Mouse (Mus musculus) myocyte (in vitro differentiated cells): Measurements from ENCODE around the gene Uaca. TPM values are rescaled to one million over a fixed set of nuclear protein-coding genes. Genes with fewer than 3 reads are reported as not detected.

Source experiments
- H3K27me3 ChIP-seq: one replicate; pipeline ENCODE4 v1.6.1; 2011; ENCODE audit not compliant: control insufficient read depth, insufficient read depth, insufficient read length
- H3K36me3 ChIP-seq: one replicate; pipeline ENCODE4 v1.6.1; 2011; ENCODE audit not compliant: control insufficient read depth, insufficient read depth
- H3K4me2 ChIP-seq: one replicate; pipeline ENCODE4 v1.6.1; 2011; ENCODE audit warnings: low read depth, control low read depth
- H3K4me3 ChIP-seq: one replicate; pipeline ENCODE4 v1.5.1; 2011; ENCODE audit warnings: mild to moderate bottlenecking, control low read depth, moderate library complexity
- H3K79me2 ChIP-seq: one replicate; pipeline ENCODE4 v1.6.1; 2011; ENCODE audit not compliant: control insufficient read depth, insufficient read depth
- H3ac ChIP-seq: one replicate; pipeline ENCODE4 v1.6.1; 2011; ENCODE audit not compliant: control insufficient read depth, insufficient read length
- CEBPB ChIP-seq: IDR thresholded peaks from 2 replicates; pipeline ENCODE4 v1.6.1; 2011; ENCODE audit warnings: mild to moderate bottlenecking, moderate library complexity; ENCODE audit not compliant: poor library complexity, insufficient read depth, severe bottlenecking
- E2F4 ChIP-seq: IDR thresholded peaks from one replicate; pipeline ENCODE4 v1.6.1; 2011; ENCODE audit warnings: mild to moderate bottlenecking, control low read depth, moderate library complexity; ENCODE audit not compliant: insufficient read depth
- MAX ChIP-seq: IDR thresholded peaks from one replicate; pipeline ENCODE4 v1.6.1; 2011; ENCODE audit warnings: low read depth, mild to moderate bottlenecking, control low read depth
- MYOD1 ChIP-seq, 3 experiments: IDR thresholded peaks; one replicate each; pipeline ENCODE4 v1.6.1; 2011; ENCODE audit warnings: control low read depth in 2 of 3, low read depth in 2 of 3, mild to moderate bottlenecking in 2 of 3, moderate library complexity in 1 of 3; ENCODE audit not compliant: insufficient read length in 2 of 3, control insufficient read depth in 1 of 3
- MYOG ChIP-seq, 3 experiments: IDR thresholded peaks; one replicate each; pipeline ENCODE4 v1.6.1; 2011; ENCODE audit warnings: control low read depth in 2 of 3, low read depth in 2 of 3, mild to moderate bottlenecking in 2 of 3; ENCODE audit not compliant: insufficient read length in 2 of 3, control insufficient read depth in 1 of 3, insufficient read depth in 1 of 3
- POLR2A ChIP-seq: IDR thresholded peaks from one replicate; pipeline ENCODE4 v1.6.1; 2011; ENCODE audit warnings: low read depth, mild to moderate bottlenecking, control low read depth, moderate library complexity; ENCODE audit not compliant: insufficient read length
- POLR2AphosphoS2 ChIP-seq: IDR thresholded peaks from one replicate; pipeline ENCODE4 v1.6.1; 2011; ENCODE audit warnings: low read depth, control low read depth; ENCODE audit not compliant: insufficient read length
- REST ChIP-seq: IDR thresholded peaks from one replicate; pipeline ENCODE4 v1.6.1; 2011; ENCODE audit warnings: mild to moderate bottlenecking, control low read depth, moderate library complexity; ENCODE audit not compliant: insufficient read depth, insufficient read length
- SRF ChIP-seq: IDR thresholded peaks from one replicate; pipeline ENCODE4 v1.6.1; 2011; ENCODE audit warnings: low read depth; ENCODE audit not compliant: control insufficient read depth, insufficient read length
- TCF12 ChIP-seq: IDR thresholded peaks from one replicate; pipeline ENCODE4 v1.6.1; 2011; ENCODE audit warnings: mild to moderate bottlenecking, control low read depth; ENCODE audit not compliant: poor library complexity, insufficient read depth, severe bottlenecking
- TCF3 ChIP-seq: IDR thresholded peaks from one replicate; pipeline ENCODE4 v1.6.1; 2011; ENCODE audit warnings: low read depth, control low read depth; ENCODE audit not compliant: insufficient read length
- USF1 ChIP-seq: IDR thresholded peaks from one replicate; pipeline ENCODE4 v1.6.1; 2011; ENCODE audit warnings: low read depth, mild to moderate bottlenecking, control low read depth, moderate library complexity
- polyA plus RNA-seq: library from polyadenylated mRNA; unstranded; fragments of >200 nt; fragmentation: generic; extraction: Trizol; gene quantifications from one replicate; pipeline ENCODE4 v1.2.1, GENCODE M21; 2012; ENCODE audit warnings: missing spikeins

Uaca gene
- polyA plus RNA-seq, 1 experiment, result 7.4 TPM

- Histone ChIP-seq H3ac (no peak overlapping the region), H3K79me2 (no peaks in the 10 kb centered on the region), H3K4me2 (no peak overlapping the region), H3K4me3 (no peak overlapping the region), H3K36me3 (peaks cover 5% of the 10 kb centered on the region), H3K27me3 (no peaks in the 10 kb centered on the region)
- TF ChIP-seq E2F4 (no peak), SRF (no peak)
Measured at GRCm38 (mm10) chr9:60878051-60878557, 83.8 kb downstream of the Uaca start.

GRCm38 (mm10) chr9:60878630-60879029 lies 84.3 kb downstream of the Uaca start:
- TF ChIP-seq POLR2A, result no peak
- no peak for TF ChIP-seq E2F4
- no peak for TF ChIP-seq REST
- Histone ChIP-seq H3K36me3 (peaks cover 5% of the 10 kb centered on the region), H3ac (no peak overlapping the region), H3K27me3 (no peaks in the 10 kb centered on the region), H3K79me2 (no peaks in the 10 kb centered on the region), H3K4me3 (no peak overlapping the region), H3K4me2 (no peak overlapping the region)

GRCm38 (mm10) chr9:60885148-60885547 lies 90.8 kb downstream of the Uaca start:
- Histone ChIP-seq H3K36me3 (no peaks in the 10 kb centered on the region), H3K4me3 (no peak overlapping the region), H3K27me3 (no peaks in the 10 kb centered on the region), H3K79me2 (no peaks in the 10 kb centered on the region), H3ac (no peak overlapping the region), H3K4me2 (no peak overlapping the region)
- TF ChIP-seq POLR2A (no peak), SRF (no peak), TCF3 (no peak), MYOD1 (IDR thresholded peaks at IDR 0.05; ENCODE audit: control insufficient read depth in 1 of 3, insufficient read length in 2 of 3, low read depth in 2 of 3) (no peak), USF1 (no peak), E2F4 (no peak), POLR2AphosphoS2 (no peak), CEBPB (no peak), MYOG (IDR thresholded peaks at IDR 0.05; ENCODE audit: control insufficient read depth in 1 of 3, insufficient read depth in 1 of 3, insufficient read length in 2 of 3, low read depth in 2 of 3) (no peak), TCF12 (no peak), REST (no peak), MAX (no peak)

- TF ChIP-seq POLR2A, result no peak
- no peak for TF ChIP-seq MYOG (IDR thresholded peaks at IDR 0.05; ENCODE audit: control insufficient read depth in 1 of 3, insufficient read depth in 1 of 3, insufficient read length in 2 of 3, low read depth in 2 of 3)
- Histone ChIP-seq H3K36me3 (no peaks in the 10 kb centered on the region), H3ac (no peak overlapping the region), H3K4me2 (no peak overlapping the region), H3K79me2 (no peaks in the 10 kb centered on the region), H3K4me3 (no peak overlapping the region), H3K27me3 (no peaks in the 10 kb centered on the region)
Measured at GRCm38 (mm10) chr9:60886431-60887371, 92.4 kb downstream of the Uaca start.

- TF ChIP-seq MYOG (IDR thresholded peaks at IDR 0.05; ENCODE audit: control insufficient read depth in 1 of 3, insufficient read depth in 1 of 3, insufficient read length in 2 of 3, low read depth in 2 of 3) (no peak), TCF12 (no peak), USF1 (no peak), POLR2AphosphoS2 (no peak), E2F4 (no peak), MAX (no peak), POLR2A (no peak), REST (no peak), CEBPB (no peak), SRF (no peak), MYOD1 (IDR thresholded peaks at IDR 0.05; ENCODE audit: control insufficient read depth in 1 of 3, insufficient read length in 2 of 3, low read depth in 2 of 3) (no peak)
- no peak overlapping the region for H3ac ChIP-seq
- no peaks in the 10 kb centered on the region for H3K27me3 ChIP-seq
- H3K36me3 ChIP-seq, result no peaks in the 10 kb centered on the region
- H3K4me2 ChIP-seq, result no peak overlapping the region
- no peak overlapping the region for H3K4me3 ChIP-seq
- no peaks in the 10 kb centered on the region for H3K79me2 ChIP-seq
Measured at GRCm38 (mm10) chr9:60887389-60887811, 93.1 kb downstream of the Uaca start.
